Mouse (Mus musculus) v-Abl transformed pro-B cells (cell line): ENCODE measurements around the gene Nalcn.
"Not testable (repeated sequence)": the region's sequence is repeated elsewhere in the genome, so short reads cannot be mapped to it uniquely, and the experiment has no call there.

Source experiments
- in situ Hi-C, 2 experiments: fragments of 400-800 bp; cut with MboI; formaldehyde crosslinking; loops; one replicate each; pipeline ENCODE4 v1.15.1; 2025; ENCODE audit not compliant: unreplicated experiment in 2 of 2

The Nalcn gene

GRCm38 (mm10) chr14:123626501-123627179 is at the start of gene Nalcn:
Gene Nalcn (minus strand): TSS chr14:123627144.
- in situ Hi-C loops: no loop called here

GRCm38 (mm10) chr14:123671076-123671475 is 44.1 kb upstream of the Nalcn start:
- in situ Hi-C loops: not testable (repeated sequence)

- in situ Hi-C loops: no loop called here
Observed at GRCm38 (mm10) chr14:123664451-123664850, 37.5 kb upstream of the Nalcn start.

- in situ Hi-C loops: no loop called here
Observed at GRCm38 (mm10) chr14:123663206-123663605, 36.3 kb upstream of the Nalcn start.

GRCm38 (mm10) chr14:123662386-123662785 is 35.4 kb upstream of the Nalcn start:
- in situ Hi-C loops: no loop called here

GRCm38 (mm10) chr14:123661091-123661491 is 34.1 kb upstream of the Nalcn start:
- in situ Hi-C loops: no loop called here

GRCm38 (mm10) chr14:123659921-123660385 is 33.0 kb upstream of the Nalcn start, which contains the start of gene Itgbl1:
Gene Itgbl1 (plus strand): TSS chr14:123659971.
- in situ Hi-C loops: no loop called here

- in situ Hi-C loops: no loop called here
Observed at GRCm38 (mm10) chr14:123627180-123627562, 227 bp upstream of the Nalcn start.

GRCm38 (mm10) chr14:123622969-123623368 is 4.0 kb downstream of the Nalcn start:
- in situ Hi-C loops: no loop called here

- in situ Hi-C loops: no loop called here
Observed at GRCm38 (mm10) chr14:123595265-123595664, 31.7 kb downstream of the Nalcn start.

- in situ Hi-C loops: no loop called here
Observed at GRCm38 (mm10) chr14:123587412-123587811, 39.5 kb downstream of the Nalcn start.

GRCm38 (mm10) chr14:123582433-123582832 is 44.5 kb downstream of the Nalcn start:
- in situ Hi-C loops: no loop called here

- in situ Hi-C loops: no loop called here
Observed at GRCm38 (mm10) chr14:123575356-123575755, 51.6 kb downstream of the Nalcn start.

- in situ Hi-C loops: no loop called here
Observed at GRCm38 (mm10) chr14:123574936-123575335, 52.0 kb downstream of the Nalcn start.

- in situ Hi-C loops: no loop called here
Observed at GRCm38 (mm10) chr14:123566599-123566998, 60.3 kb downstream of the Nalcn start.

- in situ Hi-C loops: no loop called here
Observed at GRCm38 (mm10) chr14:123555533-123555932, 71.4 kb downstream of the Nalcn start.

GRCm38 (mm10) chr14:123554936-123555335 is 72.0 kb downstream of the Nalcn start:
- in situ Hi-C loops: no loop called here

GRCm38 (mm10) chr14:123542362-123542761 is 84.6 kb downstream of the Nalcn start:
- in situ Hi-C loops: no loop called here

- in situ Hi-C loops: no loop called here
Observed at GRCm38 (mm10) chr14:123535636-123536035, 91.3 kb downstream of the Nalcn start.

GRCm38 (mm10) chr14:123533000-123533399 is 93.9 kb downstream of the Nalcn start:
- in situ Hi-C loops: no loop called here

- in situ Hi-C loops: no loop called here
Observed at GRCm38 (mm10) chr14:123531271-123531670, 95.7 kb downstream of the Nalcn start.

GRCm38 (mm10) chr14:123529143-123529542 is 97.8 kb downstream of the Nalcn start:
- in situ Hi-C loops: no loop called here
